Mouse (Mus musculus) limb, embryonic 12.5 days (tissue): Measurements from ENCODE around the gene Abhd14b. TPM values are rescaled to one million over a fixed set of nuclear protein-coding genes. Genes with fewer than 3 reads are reported as not detected.

Experiments
- ATAC-seq: fragments of 200-750 bp; cut with Nextera tagmentation; 2 replicates; pipeline ENCODE4 v1.8.0; 2017; ENCODE audit warnings: low read depth, moderate TSS enrichment; ENCODE audit not compliant: insufficient number of reproducible peaks, insufficient read depth, low FRiP score, low TSS enrichment
- H3K27ac ChIP-seq: fragments of 300-500 bp; sonication (generic); 2 replicates; pipeline ENCODE4 v1.5.1; 2016; ENCODE audit warnings: mild to moderate bottlenecking, moderate library complexity
- H3K27me3 ChIP-seq: fragments of 300-500 bp; sonication (generic); 2 replicates; pipeline ENCODE4 v1.6.1; 2016; ENCODE audit warnings: mild to moderate bottlenecking, moderate library complexity
- H3K36me3 ChIP-seq: fragments of 300-500 bp; sonication (generic); 2 replicates; pipeline ENCODE4 v1.6.1; 2016; ENCODE audit warnings: mild to moderate bottlenecking, moderate library complexity
- H3K4me1 ChIP-seq: fragments of 300-500 bp; sonication (generic); replicated peaks from 2 replicates; pipeline ENCODE4 v1.6.1; 2016
- H3K4me2 ChIP-seq: fragments of 300-500 bp; sonication (generic); 2 replicates; pipeline ENCODE4 v1.6.1; 2016; ENCODE audit warnings: mild to moderate bottlenecking, moderate library complexity
- H3K4me3 ChIP-seq: fragments of 300-500 bp; sonication (generic); replicated peaks from 2 replicates; pipeline ENCODE4 v1.5.1; 2016; ENCODE audit warnings: mild to moderate bottlenecking
- H3K9ac ChIP-seq: fragments of 300-500 bp; sonication (generic); replicated peaks from 2 replicates; pipeline ENCODE4 v1.6.1; 2016; ENCODE audit warnings: mild to moderate bottlenecking, moderate library complexity
- H3K9me3 ChIP-seq: fragments of 300-500 bp; sonication (generic); 2 replicates; pipeline ENCODE4 v1.6.1; 2016; ENCODE audit warnings: mild to moderate bottlenecking, moderate library complexity
- WGBS: fragments of 180-500 bp; shearing (Covaris S2); methylation state at CpG from one replicate; pipeline ENCODE4 v1.1.7; 2016; 5-methylcytosine and 5-hydroxymethylcytosine counted together
- polyA plus RNA-seq: library from polyadenylated mRNA; unstranded; fragments of >200 nt; fragmentation: Nextera tagmentation; extraction: Ambion mirVana; gene quantifications from 2 replicates; pipeline ENCODE4 v1.2.1, GENCODE M21; 2016

The Abhd14b gene
- polyA plus RNA-seq, 1 experiment from 2014 or later: 10.6 TPM

DNA sequence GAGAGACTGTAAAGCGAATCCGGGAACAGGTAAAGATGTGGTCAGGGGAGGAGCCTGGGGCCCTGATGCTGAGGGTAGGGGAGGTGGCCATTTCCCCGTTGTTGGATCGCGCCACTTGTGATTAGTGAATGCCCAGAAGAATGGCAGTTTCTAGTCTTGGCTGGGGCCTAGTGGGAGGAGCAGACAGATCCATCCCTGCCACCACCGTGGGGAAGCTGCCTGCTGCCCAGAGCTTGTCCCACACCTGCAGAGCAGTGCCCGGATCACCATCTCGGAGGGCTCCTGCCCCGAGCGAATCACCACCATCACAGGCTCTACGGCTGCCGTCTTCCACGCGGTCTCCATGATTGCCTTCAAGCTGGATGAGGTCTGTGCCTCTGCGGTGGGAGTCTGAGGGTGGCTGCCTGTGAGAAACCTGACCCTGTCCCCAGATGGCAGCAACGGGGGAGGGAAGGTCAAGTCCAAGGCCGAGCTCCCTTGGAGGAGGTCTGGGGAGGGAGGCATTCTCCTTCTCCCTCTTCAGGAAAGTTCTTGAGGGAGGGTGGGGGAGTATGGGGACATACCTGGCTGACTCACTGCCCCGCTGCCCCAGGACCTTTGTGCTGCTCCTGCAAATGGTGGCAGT, 13.3 kb downstream of the Abhd14b start:
- peaks cover under 1% of the 10 kb centered on the region; the same call in 1 of the 2 replicates for H3K27me3 ChIP-seq
- H3K4me2 ChIP-seq: no peak overlapping the region
- WGBS: 73% methylated on average over 18 of the region's 18 CpGs
- H3K27ac ChIP-seq: no peak overlapping the region
- no peak overlapping the region for H3K4me3 ChIP-seq
- no peaks in the 10 kb centered on the region for H3K9me3 ChIP-seq
- ATAC-seq: no peak
- H3K9ac ChIP-seq: no peak overlapping the region
- peaks cover 74% of the 10 kb centered on the region for H3K36me3 ChIP-seq
- peaks cover 50% of the 10 kb centered on the region for H3K4me1 ChIP-seq

DNA sequence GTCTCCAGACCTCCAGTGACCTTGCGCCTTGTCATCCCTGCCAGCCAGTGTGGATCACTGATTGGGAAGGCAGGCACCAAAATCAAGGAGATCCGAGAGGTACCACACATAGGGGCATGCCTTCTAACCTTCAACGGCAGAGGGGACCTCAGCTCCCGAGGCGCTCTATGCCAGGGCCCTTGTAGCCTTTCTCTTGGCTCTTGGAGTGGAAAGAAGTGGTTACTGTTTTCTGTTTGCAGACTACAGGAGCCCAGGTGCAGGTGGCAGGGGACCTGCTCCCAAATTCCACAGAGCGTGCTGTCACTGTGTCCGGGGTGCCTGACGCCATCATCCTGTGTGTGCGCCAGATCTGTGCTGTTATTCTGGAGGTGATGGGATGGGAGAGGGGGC, 13.8 kb downstream of the Abhd14b start:
- Histone ChIP-seq H3K4me1 (peaks cover 50% of the 10 kb centered on the region), H3K9me3 (no peaks in the 10 kb centered on the region), H3K36me3 (peaks cover 73% of the 10 kb centered on the region), H3K27me3 (peaks cover 5% of the 10 kb centered on the region; the same call in 1 of the 2 replicates), H3K4me3 (no peak overlapping the region), H3K4me2 (no peak overlapping the region), H3K27ac (no peak overlapping the region), H3K9ac (no peak overlapping the region)
- ATAC-seq: no peak
- 92% methylated on average over 9 of the region's 9 CpGs for WGBS

DNA sequence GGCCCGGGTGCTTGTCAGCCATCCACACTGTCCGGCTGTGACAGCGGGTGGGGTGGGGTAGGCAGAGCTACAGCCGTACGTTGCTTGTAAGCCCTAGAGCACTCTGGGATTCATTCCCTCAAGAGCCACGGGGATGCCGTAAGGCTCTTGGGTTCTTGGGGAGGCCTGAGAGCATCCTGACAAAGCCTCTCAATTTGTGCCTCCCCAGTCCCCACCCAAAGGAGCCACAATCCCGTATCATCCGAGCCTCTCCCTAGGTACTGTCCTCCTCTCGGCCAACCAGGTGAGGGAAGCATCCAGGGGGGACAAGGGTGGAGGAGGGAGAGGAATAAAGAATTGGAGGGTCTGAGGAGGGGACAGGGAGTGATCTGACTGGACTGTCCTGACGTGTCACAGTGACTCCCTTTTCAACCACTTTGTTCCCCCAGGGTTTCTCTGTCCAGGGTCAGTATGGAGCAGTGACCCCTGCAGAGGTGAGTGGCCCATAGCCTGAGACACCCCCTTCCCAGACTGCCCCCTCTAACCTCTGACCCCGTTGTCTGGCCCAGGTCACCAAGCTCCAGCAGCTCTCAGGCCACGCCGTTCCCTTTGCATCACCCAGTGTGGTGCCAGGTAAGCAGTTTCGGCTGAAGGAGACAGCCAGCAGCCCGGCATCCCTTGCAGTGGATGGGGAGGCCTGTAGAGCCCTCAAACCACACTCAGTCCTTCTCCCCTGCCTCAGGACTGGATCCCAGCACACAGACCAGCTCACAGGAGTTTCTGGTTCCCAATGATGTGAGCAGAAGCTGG, 14.6 kb downstream of the Abhd14b start:
- Histone ChIP-seq H3K4me2 (no peak overlapping the region), H3K9me3 (no peaks in the 10 kb centered on the region), H3K4me3 (no peak overlapping the region), H3K27me3 (peaks cover 8% of the 10 kb centered on the region; the same call in 1 of the 2 replicates), H3K4me1 (peaks cover 43% of the 10 kb centered on the region), H3K36me3 (peaks cover 66% of the 10 kb centered on the region), H3K9ac (no peak overlapping the region), H3K27ac (no peak overlapping the region)
- no peak for ATAC-seq
- WGBS: 88% methylated on average over 16 of the region's 16 CpGs

DNA sequence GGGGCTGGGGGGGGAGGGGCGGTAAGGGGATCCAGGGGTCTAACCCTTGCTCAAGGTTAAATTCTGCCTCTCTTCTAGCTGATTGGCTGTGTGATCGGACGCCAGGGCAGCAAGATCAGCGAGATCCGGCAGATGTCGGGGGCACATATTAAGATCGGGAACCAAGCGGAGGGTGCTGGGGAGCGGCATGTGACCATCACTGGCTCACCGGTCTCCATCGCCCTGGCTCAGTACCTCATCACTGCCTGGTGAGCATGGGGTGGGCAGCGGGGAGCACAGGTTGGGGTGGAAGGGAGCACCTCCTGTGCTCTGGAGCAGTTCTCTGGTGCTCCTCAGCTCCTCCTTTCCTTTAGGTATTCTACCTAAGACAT, 15.2 kb downstream of the Abhd14b start:
- H3K27me3 ChIP-seq: peaks cover 8% of the 10 kb centered on the region; the same call in 1 of the 2 replicates
- H3K4me2 ChIP-seq: no peak overlapping the region
- 91% methylated on average over 12 of the region's 12 CpGs for WGBS
- no peak overlapping the region for H3K4me3 ChIP-seq
- peaks cover 38% of the 10 kb centered on the region for H3K4me1 ChIP-seq
- no peak overlapping the region for H3K9ac ChIP-seq
- no peak overlapping the region for H3K27ac ChIP-seq
- no peaks in the 10 kb centered on the region for H3K9me3 ChIP-seq
- no peak for ATAC-seq
- H3K36me3 ChIP-seq: peaks cover 60% of the 10 kb centered on the region

DNA sequence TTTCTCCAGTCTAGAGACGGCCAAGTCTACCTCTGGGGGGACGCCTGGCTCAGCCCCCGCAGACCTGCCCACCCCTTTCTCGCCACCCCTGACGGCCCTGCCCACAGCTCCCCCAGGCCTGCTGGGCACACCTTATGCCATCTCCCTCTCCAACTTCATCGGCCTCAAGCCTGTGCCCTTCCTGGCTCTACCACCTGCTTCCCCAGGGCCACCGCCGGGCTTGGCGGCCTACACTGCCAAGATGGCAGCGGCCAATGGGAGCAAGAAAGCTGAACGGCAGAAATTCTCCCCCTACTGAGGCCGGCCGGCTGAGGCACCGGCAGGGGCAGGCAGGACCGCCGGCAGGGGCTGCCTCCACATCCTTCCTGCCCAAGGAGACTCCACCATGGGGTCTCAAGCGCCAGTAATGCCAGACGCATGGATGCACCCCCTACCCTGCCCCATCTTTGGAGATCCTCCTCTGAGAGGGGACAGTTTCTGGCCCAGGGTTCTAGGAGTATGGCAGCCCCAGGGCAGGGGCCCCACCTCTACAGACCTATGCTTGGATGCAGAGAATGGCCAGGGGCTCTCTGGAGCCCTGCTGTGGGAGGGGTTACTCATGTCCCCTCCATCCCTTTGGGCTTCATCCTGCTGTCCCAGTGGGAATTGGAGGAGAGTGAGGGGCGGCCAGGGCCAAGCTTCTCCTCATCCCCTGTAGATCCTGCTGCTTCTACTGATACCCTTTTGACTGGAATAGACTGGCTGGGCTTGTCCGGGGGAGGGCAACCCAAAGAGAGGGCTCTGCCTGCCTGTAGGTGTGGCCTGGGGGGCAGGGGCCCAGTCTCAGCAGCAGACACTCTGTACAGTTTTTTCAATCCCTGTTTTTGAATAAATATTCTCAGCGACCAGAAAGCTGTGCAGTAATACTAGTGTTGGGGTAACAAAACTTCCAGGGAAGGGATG, 16.1 kb downstream of the Abhd14b start:
- Histone ChIP-seq H3K4me2 (no peak overlapping the region), H3K36me3 (peaks cover 52% of the 10 kb centered on the region), H3K4me1 (peaks cover 29% of the 10 kb centered on the region), H3K27ac (peak overlapping the region; percentile 29; the same call in 1 of the 2 replicates), H3K9me3 (no peaks in the 10 kb centered on the region), H3K9ac (no peak overlapping the region), H3K27me3 (peaks cover 8% of the 10 kb centered on the region; the same call in 1 of the 2 replicates), H3K4me3 (no peak overlapping the region)
- 88% methylated on average over 21 of the region's 21 CpGs for WGBS
- no peak for ATAC-seq

DNA sequence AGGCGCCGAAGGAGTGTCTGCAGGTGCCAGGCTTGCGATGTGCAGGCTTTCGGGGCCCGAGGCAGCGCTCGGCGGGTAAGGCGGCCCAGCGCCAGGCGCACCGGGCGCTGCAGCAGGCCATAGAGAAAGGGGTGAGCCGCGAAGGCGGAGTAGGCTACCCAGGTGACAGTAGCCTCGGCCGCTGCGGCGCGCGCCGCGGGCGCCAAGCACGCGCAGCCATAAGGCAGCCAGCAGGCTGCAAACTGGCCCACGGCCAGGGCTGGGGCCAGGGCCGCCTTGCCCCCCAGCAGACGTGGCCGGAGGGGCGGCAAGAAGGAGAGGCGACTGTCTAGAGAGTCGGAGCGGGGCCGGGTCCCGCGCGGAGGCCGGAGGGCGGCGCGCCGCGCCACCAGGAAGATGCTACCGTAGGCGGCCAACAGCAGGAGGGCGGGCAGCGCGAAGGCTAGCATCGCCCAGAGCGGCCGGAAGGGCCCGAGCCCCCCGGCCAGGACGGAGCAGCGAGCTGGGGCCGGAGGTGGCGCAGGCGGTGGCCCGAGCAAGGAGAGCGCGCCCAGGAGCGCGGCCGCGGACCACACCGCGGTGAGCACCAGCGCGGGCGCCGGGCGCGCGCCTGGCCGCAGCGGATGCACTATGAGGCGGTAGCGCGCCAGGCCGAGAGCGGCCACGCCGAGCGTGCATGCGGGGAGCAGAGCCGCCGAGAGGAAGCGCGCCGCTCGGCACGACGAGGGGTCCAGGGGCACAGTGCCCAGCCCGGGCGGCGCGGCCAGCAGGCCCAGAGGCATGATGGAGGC, 17.7 kb downstream of the Abhd14b start:
- H3K4me2 ChIP-seq: peak overlapping the region; percentile 99
- peaks cover 24% of the 10 kb centered on the region for H3K4me1 ChIP-seq
- 1% methylated on average over 99 of the region's 99 CpGs for WGBS
- peaks cover 8% of the 10 kb centered on the region; the same call in 1 of the 2 replicates for H3K27me3 ChIP-seq
- no peaks in the 10 kb centered on the region for H3K9me3 ChIP-seq
- peak overlapping the region; percentile 67 for H3K27ac ChIP-seq
- peak overlapping the region; percentile 66 for H3K4me3 ChIP-seq
- H3K36me3 ChIP-seq: peaks cover 46% of the 10 kb centered on the region
- ATAC-seq: peak; percentile 61
- H3K9ac ChIP-seq: peak overlapping the region; percentile 82

DNA sequence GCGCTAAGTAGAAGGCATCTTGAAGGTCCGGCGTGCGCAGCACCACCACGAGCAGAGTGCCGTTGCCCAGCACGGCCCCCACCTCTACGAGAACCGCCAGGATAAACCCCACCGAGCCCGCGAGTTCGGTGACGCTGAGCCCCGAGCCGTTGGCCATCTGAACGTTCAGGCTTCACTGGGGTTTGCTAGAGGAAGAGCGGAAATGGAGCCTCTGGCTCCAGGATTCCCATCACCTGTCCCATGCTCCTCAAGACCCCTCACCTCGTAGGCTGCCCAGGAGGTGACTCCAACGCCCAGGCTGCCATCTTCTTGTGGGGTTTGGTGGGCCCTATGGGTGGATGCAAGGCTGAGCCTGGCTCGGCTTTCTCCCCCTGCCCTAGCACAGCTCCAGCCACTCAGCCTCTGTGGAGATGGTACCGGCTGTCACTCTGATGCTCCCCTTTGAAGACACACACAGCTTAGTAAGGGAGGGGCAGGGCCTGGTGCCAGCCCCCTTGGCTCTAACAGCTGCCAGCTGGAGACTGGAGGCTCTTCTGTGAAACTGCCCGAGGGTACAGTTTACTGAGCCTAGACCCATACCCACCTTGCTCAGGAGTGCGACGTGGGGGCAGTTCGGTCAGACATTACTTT, 18.4 kb downstream of the Abhd14b start, which contains the start of gene Gpr62:
Gene Gpr62, minus strand, starts transcription at position 368 of the 630 bp plus-strand sequence.
- Histone ChIP-seq H3K4me1 (peaks cover 19% of the 10 kb centered on the region), H3K9me3 (no peaks in the 10 kb centered on the region), H3K4me2 (peak within 1 kb of the TSS; percentile 99), H3K9ac (peak within 1 kb of the TSS; percentile 82), H3K4me3 (peak within 1 kb of the TSS; percentile 66), H3K36me3 (peaks cover 39% of the 10 kb centered on the region), H3K27ac (peak within 1 kb of the TSS; percentile 67), H3K27me3 (peaks cover 8% of the 10 kb centered on the region; the same call in 1 of the 2 replicates)
- ATAC-seq: no peak
- 27% methylated on average over 26 of the region's 26 CpGs for WGBS

DNA sequence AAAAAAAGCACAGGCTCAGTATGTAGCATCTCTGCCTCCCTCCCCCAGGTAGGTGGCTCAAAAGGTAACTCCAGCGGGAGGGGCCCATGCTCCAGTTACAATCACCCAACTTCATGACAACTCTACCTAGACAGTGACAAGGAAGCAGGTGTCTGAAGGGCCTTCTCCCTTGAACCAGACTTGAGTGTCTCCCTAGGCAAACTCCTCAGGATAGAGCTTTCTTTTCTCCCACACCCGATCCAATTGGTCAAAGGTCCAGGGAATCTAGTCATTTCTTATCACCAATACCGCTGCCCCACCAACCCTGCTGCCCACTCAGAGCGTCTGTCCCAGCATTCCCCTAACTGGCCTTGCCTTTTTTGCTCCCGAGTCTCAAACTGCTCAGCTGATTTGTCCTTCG, 19.5 kb downstream of the Abhd14b start:
- Histone ChIP-seq H3K27me3 (peaks cover 8% of the 10 kb centered on the region), H3K4me1 (peaks cover 22% of the 10 kb centered on the region)

DNA sequence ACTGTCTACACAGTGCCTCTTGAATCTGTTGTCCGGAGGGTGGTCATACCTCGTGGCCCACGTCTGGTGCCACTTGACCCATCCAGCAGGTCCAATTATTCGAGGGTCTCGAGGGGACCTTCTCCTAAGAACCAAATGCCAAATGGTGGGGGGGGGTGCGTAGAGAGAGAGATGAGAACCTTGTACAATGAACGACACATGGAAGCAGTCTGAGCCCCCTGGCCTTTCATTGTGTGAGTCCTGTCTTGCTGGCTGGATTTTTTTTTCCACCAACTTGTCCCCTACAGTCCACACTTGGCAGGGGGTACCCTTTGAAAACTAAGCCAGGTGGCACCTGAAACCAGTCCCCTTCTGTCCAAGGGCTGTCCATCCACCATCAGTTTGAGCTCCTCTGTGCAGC, 20.5 kb downstream of the Abhd14b start:
- H3K4me3 ChIP-seq: no peak overlapping the region
- no peak for ATAC-seq
- 90% methylated on average over 7 of the region's 7 CpGs for WGBS
- H3K36me3 ChIP-seq: peaks cover 18% of the 10 kb centered on the region
- peaks cover 29% of the 10 kb centered on the region for H3K4me1 ChIP-seq
- H3K27ac ChIP-seq: no peak overlapping the region
- no peak overlapping the region for H3K9ac ChIP-seq
- H3K9me3 ChIP-seq: no peaks in the 10 kb centered on the region
- H3K27me3 ChIP-seq: peaks cover 8% of the 10 kb centered on the region
- no peak overlapping the region for H3K4me2 ChIP-seq

More for the DNA sequence above, 19.5 kb downstream of the Abhd14b start:
- ATAC-seq: no peak
- 93% methylated on average over 6 of the region's 6 CpGs for WGBS
- Histone ChIP-seq H3K4me2 (no peak overlapping the region), H3K4me3 (no peak overlapping the region), H3K36me3 (peaks cover 28% of the 10 kb centered on the region), H3K9ac (no peak overlapping the region), H3K9me3 (no peaks in the 10 kb centered on the region), H3K27ac (no peak overlapping the region)

DNA sequence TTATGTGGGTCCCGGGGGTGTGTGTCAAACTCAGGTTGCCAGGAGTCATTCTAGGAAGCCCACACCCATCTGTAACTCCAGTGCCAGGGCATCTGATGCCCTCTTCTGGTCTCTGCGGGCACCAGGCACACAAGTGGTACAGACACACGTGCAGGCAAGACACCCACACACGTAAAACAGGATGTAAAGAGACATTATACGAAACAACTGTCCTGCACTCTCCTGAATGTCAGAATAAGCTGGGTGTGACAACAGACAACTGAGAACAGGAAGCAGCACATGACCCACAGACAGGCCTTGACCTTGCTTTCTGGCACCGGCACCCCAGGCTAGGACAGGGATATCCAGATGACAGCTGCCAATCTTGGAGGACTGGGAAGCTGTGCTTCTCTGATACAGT, 22.1 kb downstream of the Abhd14b start:
- 75% methylated on average over 6 of the region's 6 CpGs for WGBS
- H3K9me3 ChIP-seq: no peaks in the 10 kb centered on the region
- H3K9ac ChIP-seq: no peak overlapping the region
- ATAC-seq: no peak
- H3K36me3 ChIP-seq: 0 out of 2 replicates have a peak, but pooled peaks cover 3% of the 10 kb centered on the region
- H3K27me3 ChIP-seq: peaks cover 8% of the 10 kb centered on the region
- H3K27ac ChIP-seq: no peak overlapping the region
- no peak overlapping the region for H3K4me3 ChIP-seq
- no peak overlapping the region for H3K4me2 ChIP-seq
- peaks cover 32% of the 10 kb centered on the region for H3K4me1 ChIP-seq
